Mouse (Mus musculus): ENCODE measurements around the gene Clec16a. TPM values are rescaled to one million over a fixed set of nuclear protein-coding genes. Genes with fewer than 3 reads are reported as not detected.

The Clec16a gene
- polyA plus RNA-seq, 1 experiment from 2014 or later: 24.9 TPM

GRCm38 (mm10) chr16:10664921-10665894 is 120.1 kb downstream of the Clec16a start:
- peaks cover 62% of the 10 kb centered on the region for H3K4me1 ChIP-seq
- 25% methylated on average over 12 of the region's 12 CpGs for WGBS
- no peaks in the 10 kb centered on the region for H3K27me3 ChIP-seq (replicated peaks)
- peak overlapping the region; percentile 9 for H3K4me2 ChIP-seq
- H3K9me3 ChIP-seq: no peaks in the 10 kb centered on the region
- peak; percentile 29; the same call in 1 of the 2 replicates for ATAC-seq (ENCODE audit: extremely low read depth, insufficient number of reproducible peaks, low FRiP score, low TSS enrichment)
- no peak overlapping the region for H3K4me3 ChIP-seq
- H3K36me3 ChIP-seq: no peaks in the 10 kb centered on the region
- peak overlapping the region; percentile 34 for H3K9ac ChIP-seq
- peak overlapping the region; percentile 76 for H3K27ac ChIP-seq (replicated peaks)

GRCm38 (mm10) chr16:10666766-10667165 is 121.6 kb downstream of the Clec16a start:
- 82% methylated on average over 3 of the region's 3 CpGs for WGBS
- no peak overlapping the region; the same call in 1 of the 2 replicates for H3K27ac ChIP-seq (replicated peaks)
- no peak overlapping the region for H3K4me3 ChIP-seq
- H3K4me2 ChIP-seq: no peak overlapping the region
- H3K36me3 ChIP-seq: no peaks in the 10 kb centered on the region
- H3K4me1 ChIP-seq: peaks cover 46% of the 10 kb centered on the region
- H3K9ac ChIP-seq: 0 out of 2 replicates have a peak overlapping the region, but pooled peaks have one; percentile 15
- no peaks in the 10 kb centered on the region for H3K27me3 ChIP-seq (replicated peaks)
- no peak for ATAC-seq (ENCODE audit: extremely low read depth, insufficient number of reproducible peaks, low FRiP score, low TSS enrichment)
- no peaks in the 10 kb centered on the region for H3K9me3 ChIP-seq

- no peak overlapping the region for H3K27ac ChIP-seq (replicated peaks)
- no peaks in the 10 kb centered on the region for H3K36me3 ChIP-seq
- no peak overlapping the region for H3K4me3 ChIP-seq
- H3K27me3 ChIP-seq (replicated peaks): no peaks in the 10 kb centered on the region
- H3K9me3 ChIP-seq: no peaks in the 10 kb centered on the region
- no peak overlapping the region for H3K4me2 ChIP-seq
- no peak for ATAC-seq (ENCODE audit: extremely low read depth, insufficient number of reproducible peaks, low FRiP score, low TSS enrichment)
- no peak overlapping the region for H3K9ac ChIP-seq
- H3K4me1 ChIP-seq: peaks cover 56% of the 10 kb centered on the region
- 75% methylated on average over 8 of the region's 8 CpGs for WGBS
These were observed 123.3 kb downstream of the Clec16a start for GRCm38 (mm10) chr16:10668453-10668852.

- H3K27me3 ChIP-seq (replicated peaks): no peaks in the 10 kb centered on the region
- H3K9ac ChIP-seq: no peak overlapping the region
- no peaks in the 10 kb centered on the region for H3K36me3 ChIP-seq
- WGBS: 57% methylated on average over 7 of the region's 7 CpGs
- peak overlapping the region; percentile 16 for H3K27ac ChIP-seq (replicated peaks)
- no peak overlapping the region for H3K4me2 ChIP-seq
- peaks cover 57% of the 10 kb centered on the region for H3K4me1 ChIP-seq
- no peak overlapping the region for H3K4me3 ChIP-seq
- H3K9me3 ChIP-seq: no peaks in the 10 kb centered on the region
- ATAC-seq (ENCODE audit: extremely low read depth, insufficient number of reproducible peaks, low FRiP score, low TSS enrichment): no peak
These were observed 124.0 kb downstream of the Clec16a start for GRCm38 (mm10) chr16:10668991-10669703.

GRCm38 (mm10) chr16:10669936-10670335 is 124.8 kb downstream of the Clec16a start:
- no peak overlapping the region for H3K27ac ChIP-seq (replicated peaks)
- H3K4me2 ChIP-seq: no peak overlapping the region
- no peak for ATAC-seq (ENCODE audit: extremely low read depth, insufficient number of reproducible peaks, low FRiP score, low TSS enrichment)
- peaks cover 56% of the 10 kb centered on the region for H3K4me1 ChIP-seq
- no peak overlapping the region for H3K4me3 ChIP-seq
- H3K9me3 ChIP-seq: no peaks in the 10 kb centered on the region
- H3K36me3 ChIP-seq: no peaks in the 10 kb centered on the region
- 80% methylated on average over 3 of the region's 3 CpGs for WGBS
- no peak overlapping the region for H3K9ac ChIP-seq
- H3K27me3 ChIP-seq (replicated peaks): no peaks in the 10 kb centered on the region

- Histone ChIP-seq H3K9me3 (no peaks in the 10 kb centered on the region), H3K36me3 (no peaks in the 10 kb centered on the region), H3K27me3 (replicated peaks) (no peaks in the 10 kb centered on the region), H3K4me3 (no peak overlapping the region), H3K9ac (no peak overlapping the region), H3K27ac (replicated peaks) (no peak overlapping the region), H3K4me2 (no peak overlapping the region), H3K4me1 (peaks cover 48% of the 10 kb centered on the region)
- no peak for ATAC-seq (ENCODE audit: extremely low read depth, insufficient number of reproducible peaks, low FRiP score, low TSS enrichment)
These were observed 127.4 kb downstream of the Clec16a start for GRCm38 (mm10) chr16:10672490-10672889.

- Histone ChIP-seq H3K4me1 (peaks cover 48% of the 10 kb centered on the region), H3K9ac (peak overlapping the region; percentile 45; the same call in 1 of the 2 replicates), H3K4me2 (no peak overlapping the region), H3K27me3 (replicated peaks) (no peaks in the 10 kb centered on the region), H3K36me3 (no peaks in the 10 kb centered on the region), H3K27ac (replicated peaks) (peak overlapping the region; percentile 52; the same call in 1 of the 2 replicates), H3K9me3 (no peaks in the 10 kb centered on the region), H3K4me3 (no peak overlapping the region)
- ATAC-seq (ENCODE audit: extremely low read depth, insufficient number of reproducible peaks, low FRiP score, low TSS enrichment): no peak
- 22% methylated on average over 2 of the region's 2 CpGs for WGBS
These were observed 128.9 kb downstream of the Clec16a start for GRCm38 (mm10) chr16:10674020-10674419.

GRCm38 (mm10) chr16:10674957-10675356 is 129.8 kb downstream of the Clec16a start:
- no peak for ATAC-seq (ENCODE audit: extremely low read depth, insufficient number of reproducible peaks, low FRiP score, low TSS enrichment)
- WGBS: 72% methylated on average over 2 of the region's 2 CpGs
- no peaks in the 10 kb centered on the region for H3K27me3 ChIP-seq (replicated peaks)
- H3K27ac ChIP-seq (replicated peaks): no peak overlapping the region
- H3K4me1 ChIP-seq: peaks cover 39% of the 10 kb centered on the region
- H3K4me3 ChIP-seq: no peak overlapping the region
- no peak overlapping the region for H3K4me2 ChIP-seq
- H3K9ac ChIP-seq: no peak overlapping the region
- H3K36me3 ChIP-seq: no peaks in the 10 kb centered on the region
- H3K9me3 ChIP-seq: no peaks in the 10 kb centered on the region

GRCm38 (mm10) chr16:10675612-10676011 is 130.5 kb downstream of the Clec16a start:
- no peak for ATAC-seq (ENCODE audit: extremely low read depth, insufficient number of reproducible peaks, low FRiP score, low TSS enrichment)
- WGBS: 84% methylated on average over 1 of the region's 1 CpGs

GRCm38 (mm10) chr16:10676461-10677066 is 131.4 kb downstream of the Clec16a start:
- no peaks in the 10 kb centered on the region for H3K36me3 ChIP-seq
- no peak overlapping the region for H3K4me3 ChIP-seq
- no peak overlapping the region for H3K4me2 ChIP-seq
- ATAC-seq (ENCODE audit: extremely low read depth, insufficient number of reproducible peaks, low FRiP score, low TSS enrichment): no peak
- 26% methylated on average over 3 of the region's 3 CpGs for WGBS
- H3K4me1 ChIP-seq: peaks cover 37% of the 10 kb centered on the region
- no peak overlapping the region for H3K9ac ChIP-seq
- no peaks in the 10 kb centered on the region for H3K27me3 ChIP-seq (replicated peaks)
- no peak overlapping the region for H3K27ac ChIP-seq (replicated peaks)
- H3K9me3 ChIP-seq: no peaks in the 10 kb centered on the region

More at GRCm38 (mm10) chr16:10675612-10676011, 130.5 kb downstream of the Clec16a start:
- Histone ChIP-seq H3K27ac (replicated peaks) (no peak overlapping the region), H3K9me3 (no peaks in the 10 kb centered on the region), H3K27me3 (replicated peaks) (no peaks in the 10 kb centered on the region), H3K4me3 (no peak overlapping the region), H3K9ac (no peak overlapping the region), H3K4me1 (peaks cover 37% of the 10 kb centered on the region), H3K4me2 (no peak overlapping the region), H3K36me3 (no peaks in the 10 kb centered on the region)

- peaks cover 6% of the 10 kb centered on the region for H3K4me1 ChIP-seq
- H3K4me3 ChIP-seq: no peak overlapping the region
- WGBS: 75% methylated on average over 2 of the region's 2 CpGs
- no peaks in the 10 kb centered on the region for H3K36me3 ChIP-seq
- H3K9ac ChIP-seq: no peak overlapping the region
- peaks cover 3% of the 10 kb centered on the region; the same call in 1 of the 2 replicates for H3K27me3 ChIP-seq (replicated peaks)
- no peaks in the 10 kb centered on the region for H3K9me3 ChIP-seq
- no peak for ATAC-seq (ENCODE audit: extremely low read depth, insufficient number of reproducible peaks, low FRiP score, low TSS enrichment)
- H3K4me2 ChIP-seq: no peak overlapping the region
- no peak overlapping the region for H3K27ac ChIP-seq (replicated peaks)
These were observed 137.4 kb downstream of the Clec16a start for GRCm38 (mm10) chr16:10682521-10682920.
